Mouse (Mus musculus): Measurements from ENCODE around the gene Arfip2.
A peak's percentile ranks its signal among the peaks of the same experiment; 100 is the strongest.

Gene Arfip2

DNA sequence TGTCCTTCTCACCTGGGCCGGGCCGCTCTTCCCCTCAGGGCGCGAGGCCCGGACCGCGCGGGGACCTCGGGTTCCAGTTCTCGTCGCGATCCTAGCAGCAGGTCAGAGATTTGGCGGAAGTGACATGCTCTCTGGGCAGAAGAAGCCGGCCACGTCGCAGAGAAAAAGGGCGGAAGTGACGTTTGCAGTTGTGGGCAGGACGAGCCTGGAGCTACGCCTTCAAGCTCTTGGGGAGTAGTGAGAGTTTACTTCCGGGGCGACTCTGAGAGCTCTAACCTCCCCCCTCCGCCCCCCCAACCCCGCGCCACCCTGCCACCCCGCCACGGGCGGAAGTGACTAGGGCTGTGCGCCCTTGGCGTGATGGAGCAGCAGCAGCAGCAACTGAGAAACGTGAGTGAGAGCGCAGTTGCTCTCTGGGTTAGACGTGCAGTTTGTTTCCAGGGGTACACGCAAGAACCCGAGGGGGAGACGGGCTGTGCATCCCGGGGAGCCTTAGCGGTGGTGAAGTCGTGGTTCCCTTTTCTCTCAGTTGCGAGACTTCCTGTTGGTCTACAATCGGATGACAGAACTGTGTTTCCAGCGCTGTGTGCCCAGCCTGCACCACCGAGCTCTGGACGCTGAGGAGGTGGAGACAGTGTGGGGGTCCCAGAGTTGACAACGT lies at the start of gene Arfip2, which contains the start of gene Gm45799:
Gene Arfip2, minus strand, starts transcription at position 184 of the 661 bp plus-strand sequence.
Gene Gm45799, plus strand, starts transcription at position 320 of the 661 bp plus-strand sequence.
- DNase-seq: peak; percentile 98

DNA sequence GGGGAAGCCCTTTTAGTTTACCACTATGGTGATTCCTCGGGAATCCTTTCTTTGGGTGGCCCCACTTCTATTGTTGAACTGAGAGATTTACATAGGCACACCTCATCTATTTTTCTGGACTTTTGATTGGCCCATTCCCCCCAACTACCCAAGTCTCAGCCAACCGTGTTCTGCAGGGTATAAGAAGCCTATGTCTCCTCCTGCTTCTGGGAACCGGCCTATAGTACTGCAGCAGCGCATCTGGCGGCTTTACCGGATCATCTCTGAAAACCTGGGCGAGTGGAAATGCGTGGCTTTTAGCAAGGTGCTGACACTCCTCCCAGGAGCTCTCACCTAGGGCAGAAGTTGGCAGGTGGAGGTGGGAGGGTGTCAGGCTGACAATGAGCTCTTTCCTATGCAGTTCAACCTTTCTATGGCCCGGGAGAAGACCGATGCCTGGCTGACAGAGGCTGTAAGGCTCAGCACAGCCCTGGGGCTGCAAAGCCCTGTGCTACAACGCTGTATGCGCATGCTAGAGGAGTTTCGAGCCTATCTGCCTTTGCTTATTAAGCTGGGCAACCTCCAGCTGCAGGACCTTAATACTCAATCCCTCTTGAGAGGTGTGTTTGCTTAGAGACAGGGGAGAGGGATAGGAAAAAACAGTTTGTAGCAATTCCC lies 45.5 kb upstream of the Arfip2 start:
- no peak for DNase-seq

DNA sequence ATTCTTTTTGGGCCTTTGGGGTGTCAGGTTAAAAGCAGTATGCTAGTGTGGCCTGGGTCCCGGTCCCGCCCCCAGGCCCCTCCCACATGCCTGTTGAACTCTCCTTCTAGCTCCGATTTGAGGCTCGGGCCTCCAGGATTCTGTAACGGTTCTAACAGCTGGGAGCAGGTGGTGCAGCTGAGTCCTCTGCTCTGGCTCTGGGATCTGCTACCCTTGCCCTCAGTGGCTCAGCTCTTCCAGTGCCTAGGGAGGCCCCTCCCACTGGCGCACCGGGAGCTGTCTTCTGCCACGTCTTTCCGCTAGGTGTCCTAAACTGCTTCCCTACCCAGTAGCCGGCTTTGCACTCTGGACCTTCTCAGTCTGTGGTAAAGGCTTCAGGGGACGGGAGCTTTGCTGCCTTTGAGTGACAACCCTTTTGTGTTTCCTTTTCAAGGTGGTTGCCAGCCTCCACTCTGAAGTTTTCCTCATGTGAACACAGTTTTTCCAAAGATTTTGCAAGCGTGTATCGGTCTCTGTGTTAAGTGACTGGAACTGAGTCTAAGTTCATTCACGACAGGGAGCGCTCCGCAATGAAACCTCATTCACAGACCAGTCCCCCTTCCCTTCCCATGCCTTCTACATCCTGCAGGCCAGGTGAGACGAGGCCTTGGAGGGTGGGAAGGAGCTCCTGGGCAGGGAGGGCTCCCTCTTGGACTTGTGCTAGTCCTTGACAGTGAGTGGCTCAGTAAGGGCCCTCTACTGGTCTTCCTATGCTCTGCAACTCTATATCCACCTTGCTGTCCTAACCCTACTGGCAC lies 10.6 kb upstream of the Arfip2 start, which contains the start of gene Dnhd1:
Gene Dnhd1, plus strand, starts transcription at position 189 of the 797 bp plus-strand sequence.
- peak; percentile 65 for DNase-seq

DNA sequence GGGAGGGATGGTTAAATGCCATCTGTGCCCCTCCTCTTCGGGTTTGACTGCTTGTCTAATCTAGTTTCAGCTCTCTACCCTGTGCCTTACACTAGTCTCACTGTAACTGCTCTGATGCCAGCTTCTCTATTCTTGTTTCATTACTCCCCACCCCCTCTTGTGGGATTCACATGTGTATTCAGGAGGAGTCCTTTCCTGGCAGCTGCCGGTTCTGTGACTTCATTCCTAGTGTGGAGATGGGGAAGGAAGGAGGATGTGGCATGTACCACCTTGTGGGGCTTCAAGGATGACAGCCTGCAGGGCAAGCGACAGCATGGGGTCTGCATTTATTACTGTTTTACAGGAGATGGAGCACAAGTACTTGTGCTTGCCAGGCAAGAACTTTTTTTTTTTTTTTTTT lies 1.7 kb upstream of the Arfip2 start:
- DNase-seq: no peak

DNA sequence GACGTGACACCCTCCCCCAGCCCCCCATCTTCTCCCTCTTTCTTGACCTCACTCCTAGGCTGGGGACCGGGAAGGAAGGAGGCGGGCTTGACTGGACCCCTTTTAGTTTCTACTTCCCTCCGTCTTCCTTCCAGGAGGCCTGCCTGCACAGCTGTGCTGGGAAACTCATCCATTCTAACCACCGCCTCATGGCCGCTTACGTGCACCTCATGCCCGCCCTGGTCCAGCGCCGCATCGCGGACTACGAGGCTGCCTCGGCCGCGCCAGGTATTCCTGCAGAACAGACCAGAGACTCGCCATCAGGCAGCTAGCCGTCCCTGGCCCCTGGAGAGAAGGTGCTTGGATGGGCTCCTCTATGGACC lies 659 bp upstream of the Arfip2 start:
- no peak for DNase-seq

DNA sequence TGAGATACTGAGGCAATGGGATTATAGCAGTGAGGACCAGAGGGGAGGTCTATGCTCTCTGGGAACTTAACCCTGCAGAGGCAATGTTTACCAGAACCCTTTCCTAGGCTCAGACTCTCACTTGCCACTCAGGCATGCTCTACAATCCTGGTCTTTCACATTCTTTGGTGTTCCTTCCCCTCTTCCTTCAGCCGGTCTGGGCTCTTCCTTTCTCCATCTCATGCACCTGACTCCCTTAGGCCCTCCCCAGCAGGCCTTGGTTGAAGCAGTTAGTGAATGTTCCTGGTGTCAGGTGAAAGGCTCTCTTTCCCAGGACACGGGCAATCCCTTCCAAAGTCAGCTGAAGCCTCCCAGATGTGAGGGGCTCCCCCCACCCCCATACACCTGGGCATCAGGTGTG lies 460 bp downstream of the Arfip2 start, which contains the start of gene Timm10b:
Gene Timm10b, plus strand, starts transcription at position 301 of the 400 bp plus-strand sequence.
- DNase-seq: no peak

DNA sequence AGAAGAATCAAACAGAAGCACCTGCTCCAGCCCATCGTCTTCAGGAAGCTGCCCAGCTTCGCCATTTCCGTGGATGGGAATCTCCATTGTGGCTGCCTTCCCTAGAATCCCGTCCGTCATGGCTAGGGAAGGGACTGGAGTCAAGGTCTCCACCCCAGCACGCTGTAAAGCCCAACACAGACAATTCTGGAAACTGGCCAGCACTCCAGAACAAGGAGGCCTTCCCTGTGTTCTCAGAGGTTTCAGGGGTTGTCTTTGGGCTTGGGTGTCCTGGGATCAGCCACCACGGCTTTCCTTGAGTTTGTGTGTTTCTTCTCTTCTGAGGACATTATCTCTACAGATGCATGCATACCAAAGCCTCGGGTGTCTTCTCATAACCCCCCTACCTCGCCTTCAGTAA lies 912 bp downstream of the Arfip2 start:
- DNase-seq: no peak

DNA sequence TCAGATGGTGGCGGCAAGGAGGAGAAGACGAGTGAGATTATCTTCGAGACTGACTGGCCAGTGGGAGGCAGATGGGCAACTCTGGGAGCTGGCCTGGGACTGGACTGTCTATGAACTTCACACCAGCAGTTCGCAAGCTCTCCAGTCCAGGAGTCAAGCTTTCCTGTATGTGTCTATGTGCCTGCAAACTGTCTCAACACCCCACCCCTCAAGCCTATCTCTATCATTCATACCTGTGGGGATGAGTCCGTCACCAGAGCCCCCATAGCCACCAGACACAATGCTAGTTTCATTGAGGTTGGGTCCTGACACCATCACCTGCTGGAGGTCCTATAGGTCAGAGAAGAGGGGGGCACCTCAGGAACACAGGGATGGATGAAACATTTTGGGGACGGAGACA lies 1.4 kb downstream of the Arfip2 start:
- no peak for DNase-seq

DNA sequence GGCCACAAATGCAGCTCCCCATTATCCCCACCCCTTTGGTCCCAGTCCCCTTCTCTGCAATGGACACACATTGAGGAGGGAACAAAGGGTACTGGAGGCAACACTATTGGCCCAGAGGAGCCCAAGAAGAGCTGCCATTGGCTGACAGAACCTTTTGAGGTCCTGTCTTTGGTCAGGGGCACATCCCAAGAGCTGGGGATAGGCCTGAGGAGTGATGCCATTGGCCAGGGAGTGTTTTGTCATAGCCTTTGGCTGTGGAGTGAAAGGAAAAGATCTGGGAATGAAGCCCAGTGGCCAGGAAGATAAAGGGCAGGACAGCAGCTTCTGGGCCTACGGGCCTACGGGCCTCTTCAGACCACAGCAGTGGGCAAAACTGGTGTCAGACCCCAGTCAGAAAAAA lies 4.5 kb downstream of the Arfip2 start:
- DNase-seq: no peak

DNA sequence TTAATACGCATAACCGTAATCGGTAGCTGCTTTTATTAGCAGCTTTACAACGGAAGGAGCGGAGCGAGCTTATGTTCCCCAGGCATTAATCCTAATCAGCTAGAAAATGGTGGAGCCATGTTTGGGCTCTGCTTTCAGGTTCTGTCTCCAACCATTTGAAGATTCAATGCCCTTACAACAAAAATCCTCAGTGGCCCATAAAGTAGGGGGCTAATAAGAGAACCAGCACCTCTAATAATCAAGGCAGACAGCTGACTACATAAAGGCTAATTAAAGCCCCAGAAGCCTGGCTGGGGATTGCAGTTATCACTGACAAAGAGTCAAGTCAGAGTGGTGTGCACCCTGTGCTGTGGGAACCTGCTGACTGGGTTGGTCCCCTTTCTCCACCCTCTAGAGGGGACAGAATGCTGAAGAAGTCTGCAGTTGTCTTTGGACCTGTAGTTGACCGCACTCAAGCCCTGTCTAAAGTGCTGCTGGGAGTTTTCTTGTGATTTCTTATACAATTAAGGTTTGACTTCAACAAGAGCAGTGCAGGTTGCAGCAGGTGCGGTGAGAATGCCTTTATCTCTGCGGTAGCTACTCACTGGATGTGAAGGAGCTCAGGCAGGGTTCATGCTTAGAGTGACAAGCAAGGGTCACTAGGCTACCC lies 5.8 kb downstream of the Arfip2 start:
- DNase-seq: no peak

DNA sequence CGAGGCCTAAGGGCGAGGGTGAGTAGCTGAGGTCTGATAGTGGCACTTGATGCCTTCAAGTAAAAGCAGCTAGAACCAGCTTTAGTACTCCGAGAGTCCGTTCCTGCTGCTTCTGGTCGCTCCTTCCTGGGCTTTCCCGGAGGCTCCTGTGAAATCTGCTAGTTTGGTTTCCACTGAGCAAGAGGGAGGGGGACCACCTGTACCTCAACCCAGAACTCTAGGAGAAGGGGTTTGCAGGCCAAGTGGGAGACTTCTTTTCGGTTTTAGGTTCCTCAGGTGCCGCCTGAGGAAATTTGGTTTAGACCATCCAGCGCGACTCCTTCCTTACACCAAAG lies 6.4 kb downstream of the Arfip2 start:
- DNase-seq: no peak

DNA sequence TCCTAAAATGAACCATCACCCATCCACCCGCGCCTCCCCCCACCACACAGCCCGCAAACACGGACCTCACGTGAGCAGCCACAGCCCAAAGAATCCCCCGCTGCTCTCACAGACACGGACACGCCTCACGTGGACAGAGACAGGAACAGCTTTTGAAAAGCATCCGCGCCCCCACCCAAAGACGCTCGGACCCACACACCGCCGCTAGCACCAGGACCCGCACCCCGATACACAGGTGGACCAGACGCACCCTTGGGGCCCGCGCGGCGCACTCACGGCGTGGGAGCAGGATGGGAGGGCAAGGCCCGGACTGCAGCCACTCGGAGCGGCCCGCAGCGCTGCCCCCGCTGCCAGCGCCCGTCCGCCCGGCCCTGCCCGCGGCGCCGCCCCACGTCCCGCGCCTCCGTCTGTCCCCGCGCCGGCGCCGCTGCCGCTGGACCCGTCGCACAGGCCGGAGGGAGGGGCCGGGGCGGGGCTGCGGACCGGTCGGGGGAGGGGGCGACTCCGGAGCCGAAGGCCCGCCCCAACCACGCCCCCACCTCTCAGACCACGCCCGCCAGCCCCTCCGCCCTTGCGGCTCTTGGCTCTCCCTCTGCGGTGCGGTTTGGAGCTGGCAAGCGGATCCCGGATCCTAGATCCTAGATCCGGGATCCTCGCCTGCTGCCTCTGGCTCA lies 7.0 kb downstream of the Arfip2 start, which contains the start of gene Trim3:
Gene Trim3, minus strand, starts transcription at position 445 of the 674 bp plus-strand sequence.
- peak; percentile 92 for DNase-seq

DNA sequence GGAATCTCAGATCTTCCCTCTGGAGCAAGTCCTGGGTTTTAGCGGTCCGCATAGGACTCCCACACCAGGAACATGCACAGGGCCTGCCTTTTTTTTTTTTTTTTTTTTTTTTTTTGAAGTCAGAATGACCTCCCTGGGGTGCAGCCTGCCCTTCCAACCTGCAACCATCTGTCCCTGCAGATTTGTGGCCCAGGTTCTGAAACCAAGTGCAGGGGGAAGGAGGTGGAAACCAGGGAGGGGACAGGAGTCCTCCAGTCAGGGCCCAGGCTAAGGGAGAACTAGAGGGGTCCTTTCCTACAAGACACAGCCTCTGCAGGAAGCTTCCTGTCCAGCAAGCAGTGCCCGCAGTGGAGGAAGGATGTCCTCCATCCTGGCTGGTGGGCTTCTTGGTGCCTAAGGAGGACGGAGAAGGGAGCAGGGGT lies 7.7 kb downstream of the Arfip2 start:
- no peak for DNase-seq

DNA sequence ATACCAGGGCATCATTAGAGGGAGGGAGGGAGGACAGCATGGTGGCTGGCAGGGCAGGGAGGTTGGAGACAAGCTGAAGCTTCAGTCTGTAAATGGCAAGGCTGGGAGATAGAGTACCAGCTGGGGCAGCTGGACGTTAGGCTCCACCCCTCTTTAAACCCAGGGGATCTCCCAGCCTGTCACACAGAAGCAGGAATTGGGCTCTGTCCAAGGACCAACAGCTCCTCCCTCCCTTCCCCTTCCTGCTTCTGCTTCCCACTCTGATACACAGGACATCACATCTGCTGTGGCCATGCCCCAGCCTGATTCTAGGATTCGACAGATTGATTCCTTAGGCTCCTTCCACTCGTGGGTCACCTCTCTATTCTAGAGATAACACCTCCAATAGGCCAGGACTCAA lies 11.6 kb downstream of the Arfip2 start:
- DNase-seq: peak; percentile 89

DNA sequence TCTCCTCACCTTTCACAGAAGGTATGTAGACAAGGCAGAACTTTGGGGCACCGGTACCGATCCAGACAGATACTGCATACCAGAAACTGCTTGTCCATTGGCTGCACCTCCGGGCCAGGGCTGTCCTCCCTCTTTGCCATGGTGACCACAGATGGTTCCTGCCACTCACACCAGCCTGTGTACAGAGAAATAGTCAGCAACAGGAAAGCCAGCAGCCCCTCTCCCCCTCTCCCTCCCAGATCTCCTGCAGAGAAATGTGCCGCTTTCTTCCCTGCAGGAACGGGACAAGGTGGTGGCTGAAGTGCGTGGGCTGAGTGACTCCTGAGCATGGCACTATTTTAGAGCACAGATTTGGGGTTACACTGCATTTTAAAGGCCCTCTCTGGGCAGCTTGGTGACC lies 14.8 kb downstream of the Arfip2 start:
- DNase-seq: no peak

DNA sequence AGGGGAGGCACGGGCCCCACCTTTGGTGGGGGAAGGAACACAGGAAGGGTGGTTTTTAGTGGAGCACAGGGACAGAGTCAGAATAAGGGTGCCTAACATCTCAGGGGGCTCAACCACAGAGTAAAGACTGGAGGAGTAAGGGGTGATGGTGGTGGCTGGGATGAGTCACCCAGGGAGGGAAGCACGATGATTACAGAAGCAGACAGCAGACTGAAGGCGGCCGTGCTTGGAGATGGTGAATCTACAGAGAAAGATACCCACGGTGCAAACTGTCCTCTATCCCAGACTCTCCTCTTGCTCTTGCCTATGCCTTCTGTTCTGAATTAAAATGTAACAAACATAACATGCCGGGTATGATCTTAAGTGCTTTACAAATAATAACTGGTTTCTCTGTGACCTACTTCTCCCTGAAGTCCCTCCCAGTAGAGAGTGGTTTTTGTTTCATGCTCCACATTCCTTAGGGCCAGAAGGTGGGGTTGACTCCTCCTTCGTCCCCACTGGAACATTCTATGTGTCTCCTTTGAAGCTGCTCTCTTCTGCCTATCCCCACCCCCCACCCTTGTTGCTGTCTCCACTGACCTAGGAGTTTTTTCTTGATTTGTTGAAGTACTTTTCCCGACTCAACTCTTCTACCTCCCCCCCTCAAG lies 18.4 kb downstream of the Arfip2 start:
- no peak for DNase-seq

DNA sequence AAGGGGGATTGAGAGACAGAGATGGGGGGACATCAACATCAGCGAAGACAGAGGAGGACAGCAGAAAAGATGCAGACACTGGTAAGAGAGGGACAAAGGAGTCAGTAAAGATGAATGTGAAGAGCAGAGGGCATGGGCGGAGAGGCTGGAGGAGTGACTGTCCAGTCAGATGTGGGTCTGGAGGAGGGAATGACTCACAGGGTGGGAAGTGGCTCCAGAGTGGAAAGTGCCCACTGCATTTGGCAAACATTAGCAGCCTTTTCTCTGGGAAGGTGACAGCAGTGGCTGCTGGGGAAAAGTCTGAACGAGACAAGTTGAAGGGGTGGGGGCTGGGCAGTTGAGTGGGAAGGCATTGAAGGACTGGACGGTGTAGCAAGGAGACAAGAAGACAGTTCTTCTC lies 19.2 kb downstream of the Arfip2 start:
- DNase-seq: no peak

DNA sequence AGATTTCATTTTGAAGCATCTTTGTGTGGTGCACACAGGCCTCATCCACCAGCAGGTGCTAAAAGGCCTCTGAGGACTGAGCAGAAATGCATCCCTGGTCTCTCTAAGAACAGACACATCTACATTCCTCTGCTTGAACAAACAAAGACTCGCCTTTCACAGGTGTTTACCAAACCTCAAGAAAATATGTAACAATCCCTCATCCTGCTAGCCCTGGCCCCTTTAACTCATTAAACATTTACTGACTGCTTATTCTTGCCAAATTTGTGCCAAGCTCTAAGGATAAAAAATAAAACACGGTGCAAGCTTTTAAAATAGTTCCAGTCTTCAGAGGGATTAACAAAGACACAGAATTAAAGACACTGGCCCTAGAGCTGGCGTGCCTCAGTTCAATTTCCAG lies 20.5 kb downstream of the Arfip2 start:
- no peak for DNase-seq

DNA sequence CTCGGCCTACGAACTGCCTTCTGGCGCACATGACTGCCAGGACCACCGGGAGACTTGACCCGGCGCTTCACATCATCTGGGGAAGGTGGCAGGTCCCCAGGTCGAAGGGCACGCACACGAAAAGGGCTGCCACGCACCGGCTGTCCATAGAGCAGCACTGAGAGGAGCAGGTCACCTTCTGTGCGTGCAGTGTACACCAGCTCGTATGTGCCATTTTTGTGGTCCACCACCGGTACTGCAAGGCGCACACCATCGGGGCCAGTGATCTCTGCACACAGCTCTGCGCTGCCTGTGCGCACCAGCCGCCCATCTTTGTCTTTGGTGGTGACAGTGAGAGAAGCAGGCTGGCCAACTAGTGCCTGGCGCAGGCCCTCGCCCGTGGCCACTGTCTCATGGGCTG lies 22.4 kb downstream of the Arfip2 start:
- no peak for DNase-seq

DNA sequence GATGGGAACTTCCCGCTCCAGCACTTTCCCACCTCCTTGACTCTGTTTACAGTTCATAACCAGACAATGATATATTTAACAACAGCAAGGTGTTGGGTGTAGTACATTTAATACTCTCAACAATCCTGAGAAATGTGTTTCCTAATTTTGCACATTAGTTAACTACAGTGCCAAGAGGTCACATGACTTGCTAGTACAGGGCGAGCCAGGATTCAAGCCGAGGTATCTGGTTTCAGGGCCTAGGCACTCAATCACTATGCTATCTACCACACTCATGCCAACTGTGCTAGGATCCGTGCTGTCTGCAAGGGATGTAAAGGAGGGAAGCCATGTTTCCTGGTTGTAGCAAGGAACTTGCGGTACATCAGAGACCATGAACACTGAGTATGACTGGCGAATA lies 23.7 kb downstream of the Arfip2 start:
- DNase-seq: no peak

DNA sequence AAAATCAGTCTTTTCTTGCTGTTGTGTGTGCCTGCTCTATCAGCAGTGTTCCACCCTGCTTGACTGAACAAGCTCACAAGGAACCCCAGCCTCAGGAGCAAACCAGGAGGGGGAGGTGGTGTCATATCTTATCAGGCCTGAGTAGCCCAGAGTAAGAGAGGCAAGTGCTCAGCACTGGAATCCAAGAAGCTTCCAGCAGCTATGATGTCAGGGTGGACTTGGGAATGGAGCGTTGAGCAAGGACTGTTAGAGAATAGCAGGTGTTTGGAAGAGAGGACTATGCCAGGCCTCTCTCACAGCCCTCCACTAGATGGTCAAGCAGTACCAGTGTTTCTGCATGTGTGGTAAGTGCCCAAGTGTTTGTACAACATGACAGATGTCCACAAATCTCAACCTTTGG lies 24.5 kb downstream of the Arfip2 start:
- DNase-seq: no peak

DNA sequence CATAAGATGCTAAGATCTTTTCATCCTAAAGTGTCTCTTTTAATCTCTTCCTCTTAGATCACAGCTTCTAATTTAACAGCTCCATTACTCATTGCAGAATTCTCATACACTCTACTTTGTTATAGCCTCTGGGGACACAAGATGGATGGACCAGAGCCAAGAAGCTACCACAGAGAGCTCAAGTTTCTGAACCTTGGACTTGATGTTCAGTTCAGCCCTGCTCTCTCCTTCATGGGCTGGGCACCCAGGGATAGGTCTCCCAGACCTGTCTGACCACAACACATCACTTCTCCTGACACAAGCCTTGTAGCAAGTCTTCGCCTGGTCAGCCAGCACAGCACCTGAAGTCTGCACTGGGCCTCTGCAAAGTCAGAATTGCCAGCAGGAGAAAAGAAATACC lies 25.8 kb downstream of the Arfip2 start:
- no peak for DNase-seq
